Mouse (Mus musculus) gastrocnemius, postnatal 4 days (tissue): ENCODE results near the gene Stk17b. TPM values are rescaled to one million over a fixed set of nuclear protein-coding genes. Genes with fewer than 3 reads are reported as not detected.
A peak's percentile ranks its signal among the peaks of the same experiment; 100 is the strongest.

Source experiments
- DNase-seq, 2 experiments: peaks; one replicate each; pipeline ENCODE4 v3.0.0; 2021 to 2022; ENCODE audit warnings: low spot score in 2 of 2, mixed read lengths in 2 of 2
- long read RNA-seq, 2 experiments: library from polyadenylated mRNA; stranded (forward); transcript quantifications; one replicate each; pipeline ENCODE4 v2.0.0; 2021
- total RNA-seq, 2 experiments: library from RNA; stranded (reverse); gene quantifications; 2 replicates each; pipeline ENCODE4 v1.2.3; 2021

Stk17b gene
- 10 to 100 TPM; 16.8 to 18.5 TPM for total RNA-seq
- long read RNA-seq, experiment 1, partial matches to known transcripts: 4 of 8 reads
- long read RNA-seq, experiment 1, other reads (novel, unspliced or antisense): 0 of 8 reads
- long read RNA-seq, experiment 2, partial matches to known transcripts: 9 of 10 reads
- long read RNA-seq, experiment 2, other reads (novel, unspliced or antisense): 0 of 10 reads

DNA sequence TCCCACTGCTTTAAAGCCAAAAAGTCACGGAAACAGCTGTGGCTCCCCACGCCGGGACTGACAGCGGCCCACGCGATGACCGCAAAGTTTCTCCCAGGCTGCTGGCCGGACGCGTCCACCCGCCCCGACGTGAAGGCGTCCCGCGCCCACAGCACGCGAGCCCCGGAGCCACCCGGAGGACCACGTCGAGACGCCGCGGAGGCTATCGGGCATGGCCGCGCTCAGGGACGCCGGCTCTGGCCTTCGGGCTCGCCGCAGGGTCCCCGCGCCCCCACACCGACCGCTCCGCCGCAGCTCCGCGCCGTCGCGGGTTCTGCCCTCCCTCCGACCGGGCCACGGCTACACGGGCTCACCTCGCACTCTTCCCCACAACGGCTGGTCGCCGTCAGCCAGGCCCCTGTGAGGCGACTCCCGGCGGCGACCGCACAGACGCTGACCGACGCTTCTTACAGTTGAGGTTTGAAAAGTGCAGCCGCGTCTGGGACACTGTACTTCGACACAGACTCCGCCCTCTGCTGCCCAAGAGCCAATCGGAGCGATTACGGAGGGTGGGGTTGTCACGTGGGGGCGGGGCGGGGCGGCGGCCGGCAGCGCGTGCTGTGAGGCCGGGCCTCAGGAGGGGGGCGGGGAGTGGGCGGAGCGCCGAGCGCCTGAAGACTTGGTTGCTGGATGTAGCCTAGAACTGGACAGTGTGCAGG lies at the start of gene Stk17b:
TSS of gene Stk17b (minus strand) at position 504 of the 698 bp plus-strand sequence.
- DNase-seq: peak; percentile 93 to 95

DNA sequence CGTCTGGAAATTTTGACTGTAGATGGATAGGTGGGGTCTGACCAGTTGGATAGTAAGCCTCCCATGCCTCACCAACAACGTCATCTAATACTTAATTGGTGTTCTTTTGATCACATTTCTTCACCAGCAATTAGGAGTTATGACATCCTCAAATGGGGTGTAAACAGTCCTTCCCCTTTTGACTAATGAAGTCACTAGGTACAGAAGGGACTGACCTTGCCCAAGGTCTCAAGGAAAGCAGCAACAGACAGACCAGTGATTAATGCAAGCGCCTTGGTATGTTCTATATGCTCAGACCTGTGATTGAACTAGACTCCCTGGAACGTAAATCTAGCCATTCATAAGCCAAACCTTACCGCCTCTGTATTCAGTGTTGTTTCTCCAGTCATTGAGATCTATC lies 45.3 kb upstream of the Stk17b start:
- no peak for DNase-seq

DNA sequence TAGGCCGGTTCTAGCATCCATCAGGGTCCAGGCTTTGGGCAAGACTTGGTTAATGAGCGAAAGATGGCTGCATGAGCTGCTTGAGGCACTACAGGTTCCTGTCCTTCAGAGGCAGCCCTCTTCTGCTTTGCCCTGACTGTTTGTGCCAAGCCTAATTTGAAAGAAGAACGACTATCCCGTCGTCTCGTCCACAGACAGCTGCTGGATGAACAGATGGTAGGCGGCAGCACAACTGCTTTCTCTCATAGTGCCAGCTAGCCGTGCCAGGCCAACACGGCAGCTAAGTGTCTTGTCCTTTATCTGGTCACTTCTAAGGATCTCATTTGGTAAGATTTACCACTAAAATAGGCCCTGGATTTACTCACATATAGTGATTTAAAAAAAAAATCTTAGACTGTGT lies 44.1 kb upstream of the Stk17b start:
- DNase-seq: peak in 1 of 2 experiments; percentile 26

DNA sequence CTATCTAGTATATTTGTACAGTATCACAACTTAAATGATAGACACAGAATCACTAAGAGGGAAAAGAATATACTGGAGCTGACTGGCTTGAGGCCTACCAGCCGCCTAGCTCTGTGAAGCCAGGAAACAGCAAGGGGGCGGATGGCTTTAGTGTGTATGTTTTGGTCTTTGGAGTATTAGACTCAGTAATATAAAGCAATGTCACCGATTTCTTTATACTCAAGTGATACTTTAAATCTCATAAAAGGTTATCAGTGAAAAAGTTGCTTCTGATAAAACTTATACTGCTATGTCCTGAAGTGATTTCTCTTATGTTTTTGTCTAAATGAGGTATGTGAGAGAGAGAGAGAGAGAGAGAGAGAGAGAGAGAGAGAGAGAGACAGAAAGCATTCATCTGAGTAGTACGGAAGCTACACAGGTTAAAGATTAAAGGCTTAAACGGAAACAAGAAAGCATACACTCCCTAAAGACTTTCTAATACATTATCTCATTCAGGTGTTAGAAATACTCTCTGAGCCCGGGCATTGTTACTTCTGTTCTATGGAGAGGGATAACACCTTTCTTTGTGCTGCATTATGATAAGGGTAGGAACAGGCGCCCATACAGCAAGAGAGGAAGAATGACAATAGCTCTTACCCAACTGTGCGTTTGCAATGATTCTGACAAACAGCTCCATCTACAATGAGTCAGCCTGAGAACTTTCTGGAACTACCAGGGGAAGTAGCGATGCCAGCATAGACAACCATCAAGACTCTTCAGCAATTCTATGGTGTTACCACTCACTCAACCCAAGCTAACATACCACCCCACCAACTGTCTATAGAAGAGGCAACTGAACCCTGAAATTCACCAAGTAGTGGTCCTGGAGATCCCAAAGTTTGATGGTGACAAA lies 39.7 kb upstream of the Stk17b start:
- no peak for DNase-seq

DNA sequence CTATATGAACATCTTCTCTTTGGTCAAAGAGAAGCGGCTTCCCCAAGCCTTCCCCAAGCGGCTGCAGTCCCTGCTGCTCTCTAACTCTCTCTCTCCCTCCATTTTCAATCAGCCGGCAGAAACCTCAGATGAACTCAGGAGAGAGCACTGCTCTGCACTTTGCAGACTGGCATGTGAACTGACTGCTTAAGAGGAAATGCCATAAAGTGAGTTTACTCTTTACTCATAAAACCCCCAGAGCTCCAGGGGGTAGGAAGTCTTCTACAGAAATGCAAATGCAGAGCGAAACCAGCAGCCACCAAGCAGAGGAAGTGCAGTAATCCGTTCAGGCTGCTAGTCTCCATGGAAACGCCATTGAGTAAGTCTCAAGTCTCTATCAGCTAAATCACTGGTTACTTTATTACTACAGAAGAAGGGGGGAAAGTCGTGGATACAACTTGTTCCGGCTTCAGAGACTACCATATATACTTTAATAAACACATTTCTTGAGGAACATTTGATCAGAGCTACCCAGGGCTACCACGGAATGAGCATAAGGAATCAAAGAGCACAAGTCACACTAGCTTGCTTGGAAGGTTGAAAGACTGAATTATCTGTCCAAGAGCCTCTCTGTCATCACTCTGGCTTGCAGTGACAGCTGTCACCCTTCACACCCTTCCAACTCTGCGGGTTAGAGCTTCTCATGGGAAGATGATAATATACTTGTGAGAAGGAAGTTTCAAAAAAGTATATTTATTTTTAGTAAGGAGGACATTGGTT lies 38.8 kb upstream of the Stk17b start:
- DNase-seq: no peak

DNA sequence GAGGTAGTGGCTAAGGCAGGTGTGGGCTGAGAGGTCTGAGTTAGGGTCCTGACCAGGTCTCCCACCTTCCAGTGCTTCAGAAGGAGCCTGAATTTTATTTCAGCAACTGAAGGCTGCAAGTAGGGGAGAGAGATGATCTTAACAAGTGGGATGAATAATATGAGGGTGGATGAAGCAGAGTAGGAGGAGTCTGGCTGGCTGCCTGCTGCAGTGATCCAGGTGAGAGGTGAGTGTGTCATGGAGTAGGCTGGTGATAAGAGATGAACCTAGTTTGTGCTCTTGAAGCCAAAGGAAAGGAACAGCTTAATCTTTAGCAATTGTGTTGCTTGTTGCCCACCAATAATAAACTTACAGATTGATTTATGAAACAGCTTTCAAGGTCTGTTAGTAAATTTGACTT lies 37.0 kb upstream of the Stk17b start:
- DNase-seq: no peak

DNA sequence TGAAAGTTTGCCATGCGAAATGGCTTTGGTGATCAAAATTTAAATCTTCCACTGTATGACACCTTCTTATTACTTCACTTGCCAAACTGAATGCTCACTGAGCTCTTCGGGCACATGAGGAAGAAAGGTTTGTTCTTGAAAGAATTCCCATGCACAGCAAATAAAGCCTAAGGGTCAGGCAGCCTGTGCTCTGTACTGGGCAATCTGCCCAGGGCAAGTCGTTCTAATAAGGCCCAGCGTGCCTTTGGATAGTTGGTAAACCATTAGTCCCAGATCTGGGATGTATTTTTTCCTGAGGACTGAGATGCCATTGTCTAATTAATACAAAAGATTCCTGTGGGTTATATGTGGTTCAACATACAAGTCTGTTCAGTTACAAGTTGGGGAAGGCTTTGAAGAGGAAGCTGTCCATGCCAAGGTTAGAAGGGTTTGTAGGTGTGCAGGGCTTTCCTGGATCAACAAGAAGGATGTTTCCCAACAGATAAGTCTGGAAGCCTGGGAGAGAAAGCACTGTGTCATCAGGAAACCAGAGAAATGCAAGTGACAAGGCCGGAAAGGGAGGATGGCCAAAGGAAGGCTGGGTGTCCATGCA lies 35.1 kb upstream of the Stk17b start:
- no peak for DNase-seq

DNA sequence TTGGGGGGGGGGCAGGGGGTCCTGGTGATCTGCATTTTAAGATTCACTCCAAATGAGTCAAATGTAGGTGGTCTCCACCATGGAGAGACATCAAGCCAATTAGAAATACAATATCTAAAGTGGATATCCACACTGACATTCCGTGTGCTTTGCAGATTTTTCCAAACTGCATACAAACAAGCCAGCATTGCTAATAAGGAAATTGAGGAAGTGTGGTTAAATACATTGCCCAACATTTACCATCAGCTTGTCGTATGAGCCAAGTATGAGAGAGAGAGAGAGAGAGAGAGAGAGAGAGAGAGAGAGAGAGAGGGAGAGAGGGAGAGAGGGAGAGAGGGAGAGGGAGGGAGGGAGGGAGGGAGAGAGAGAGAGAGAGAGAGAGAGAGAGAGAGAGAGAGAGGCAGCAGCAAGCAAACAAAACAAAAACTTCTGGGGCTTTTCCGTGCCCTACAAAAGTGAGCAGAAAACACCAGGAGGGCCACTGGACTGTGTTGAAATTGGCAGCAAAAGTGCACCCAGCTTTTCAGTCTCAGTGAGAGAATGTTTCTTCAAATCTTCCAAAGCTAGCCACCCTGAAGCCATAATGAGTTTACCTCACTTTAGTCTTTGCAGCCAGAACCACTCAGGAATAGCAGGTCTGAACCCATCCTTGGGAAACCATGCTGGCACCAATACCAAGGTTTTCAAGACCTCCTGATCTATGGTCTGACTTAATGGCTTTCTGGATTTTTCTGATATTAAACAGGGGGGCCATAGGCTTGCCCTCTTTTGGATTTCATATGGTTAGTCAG lies 33.2 kb upstream of the Stk17b start:
- no peak for DNase-seq

DNA sequence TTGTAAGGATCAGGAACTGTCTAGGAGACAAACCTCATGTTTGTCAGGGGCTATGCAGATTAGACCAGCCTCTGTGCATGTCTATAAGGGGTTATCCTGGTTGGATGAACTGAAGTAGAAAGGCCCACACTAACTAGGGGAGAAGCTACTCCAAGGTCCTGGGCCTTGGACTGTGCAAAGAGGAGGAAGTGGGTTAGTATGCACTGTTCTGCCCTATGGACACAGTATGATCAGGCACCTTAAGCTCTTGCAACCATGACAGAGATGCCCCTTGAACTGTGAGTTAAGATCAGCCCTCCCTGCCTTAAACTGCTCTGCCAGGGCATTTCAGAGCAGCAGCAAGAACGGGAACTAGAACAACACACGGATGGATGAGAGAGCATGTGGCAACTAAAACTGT lies 31.3 kb upstream of the Stk17b start:
- DNase-seq: no peak

DNA sequence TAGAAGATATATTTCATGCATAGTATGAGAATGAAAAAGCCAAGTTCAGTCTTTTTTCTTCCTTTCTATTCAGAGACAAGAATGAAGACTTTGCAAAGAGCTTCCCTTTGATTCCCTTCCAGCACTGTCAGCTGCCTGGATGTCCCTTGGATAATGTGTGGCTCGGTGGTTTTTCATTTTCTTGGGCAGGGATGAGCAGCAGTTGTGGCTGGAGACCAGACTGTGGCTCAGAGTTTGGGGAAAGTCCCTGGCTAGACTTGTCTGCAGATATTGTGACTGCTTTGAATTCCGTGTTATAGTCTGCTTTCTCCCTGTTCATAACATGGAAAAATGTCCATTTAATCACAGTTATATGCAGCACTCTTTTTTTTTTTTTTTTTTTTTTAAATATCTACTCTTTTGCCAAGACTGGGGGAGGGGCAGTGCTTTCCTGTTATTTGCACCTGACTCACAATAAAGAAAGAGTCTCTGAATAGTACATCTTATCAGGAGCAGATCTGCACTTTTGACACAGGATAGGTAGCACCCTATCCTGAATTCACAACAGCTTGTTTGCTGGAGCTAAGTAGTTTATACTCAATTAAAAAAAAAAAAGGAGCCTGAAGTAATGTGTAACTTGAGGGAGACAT lies 29.2 kb upstream of the Stk17b start:
- no peak for DNase-seq

DNA sequence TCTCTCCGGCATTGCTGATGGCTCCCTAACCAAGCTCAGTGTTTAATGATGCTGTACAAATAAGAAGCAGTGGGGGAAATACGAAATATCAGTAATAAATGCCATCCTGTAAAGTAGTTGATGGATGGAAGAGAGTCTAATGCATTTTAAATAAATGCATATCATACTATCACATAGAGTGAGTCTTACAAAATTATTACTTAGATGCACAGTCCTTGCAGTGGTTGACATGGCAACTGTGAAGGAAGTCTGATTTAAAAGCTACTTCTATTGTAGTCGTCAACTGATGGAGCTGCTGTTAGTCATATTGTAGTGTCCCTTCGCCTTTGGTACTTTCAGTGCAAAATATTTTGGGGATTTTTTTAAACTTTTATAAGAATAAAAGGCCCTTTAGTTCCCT lies 26.9 kb upstream of the Stk17b start:
- no peak for DNase-seq

DNA sequence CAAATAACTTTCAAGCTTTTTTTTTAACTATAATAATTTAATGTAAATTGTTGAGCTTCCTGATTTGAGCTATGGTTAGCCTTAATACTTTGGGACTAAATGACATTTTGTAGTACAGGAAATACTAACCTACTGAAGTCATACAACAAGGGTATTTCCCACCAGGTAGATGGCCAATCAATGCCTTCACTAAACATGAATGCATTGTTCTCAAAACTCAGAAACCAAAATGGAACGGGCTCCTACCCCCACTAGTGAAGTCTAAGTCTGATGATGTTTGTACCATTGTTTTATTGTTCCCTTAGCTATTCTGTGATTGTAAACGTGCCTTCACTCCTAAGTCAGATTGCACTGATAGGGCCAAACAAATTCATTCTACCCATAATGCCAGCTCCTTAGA lies 23.2 kb upstream of the Stk17b start:
- DNase-seq: no peak

DNA sequence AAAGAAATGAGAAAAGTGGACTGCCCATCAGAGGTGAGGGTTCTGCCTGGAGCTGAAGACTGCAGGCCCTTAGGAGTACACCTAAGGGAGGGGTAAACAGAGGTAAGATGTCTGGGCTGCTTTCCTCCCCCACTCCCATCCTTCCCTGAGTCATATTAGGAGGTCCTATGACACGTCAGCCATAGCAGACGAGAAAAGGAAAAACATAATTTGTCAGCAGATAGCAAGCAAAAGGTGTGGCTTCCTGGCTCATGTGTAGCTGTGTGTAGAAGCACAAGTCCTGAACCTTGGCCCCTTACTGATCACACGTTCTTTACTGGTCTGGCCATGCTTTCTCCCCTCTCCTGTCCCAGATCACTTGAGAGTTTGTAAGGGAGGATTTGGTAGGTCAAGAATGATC lies 12.8 kb upstream of the Stk17b start:
- DNase-seq: no peak

DNA sequence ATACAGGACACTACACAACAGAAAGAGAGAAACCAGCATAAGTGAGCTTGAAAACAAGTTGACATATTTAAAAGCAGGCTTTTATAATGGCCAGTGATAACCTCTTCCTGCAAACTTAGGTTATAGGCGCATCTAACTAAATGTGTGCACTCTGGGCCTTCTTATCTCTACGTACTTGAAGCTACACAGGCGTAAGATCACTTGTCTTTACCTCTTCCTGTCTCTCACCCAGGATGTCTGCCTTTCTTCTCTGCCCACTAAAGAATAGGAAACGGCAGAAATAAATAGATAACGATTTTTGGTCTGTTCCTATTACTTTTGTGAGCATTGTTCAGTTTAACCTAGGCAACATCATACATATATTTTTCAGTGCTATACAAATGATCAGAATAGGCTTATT lies 12.1 kb upstream of the Stk17b start:
- DNase-seq: no peak

DNA sequence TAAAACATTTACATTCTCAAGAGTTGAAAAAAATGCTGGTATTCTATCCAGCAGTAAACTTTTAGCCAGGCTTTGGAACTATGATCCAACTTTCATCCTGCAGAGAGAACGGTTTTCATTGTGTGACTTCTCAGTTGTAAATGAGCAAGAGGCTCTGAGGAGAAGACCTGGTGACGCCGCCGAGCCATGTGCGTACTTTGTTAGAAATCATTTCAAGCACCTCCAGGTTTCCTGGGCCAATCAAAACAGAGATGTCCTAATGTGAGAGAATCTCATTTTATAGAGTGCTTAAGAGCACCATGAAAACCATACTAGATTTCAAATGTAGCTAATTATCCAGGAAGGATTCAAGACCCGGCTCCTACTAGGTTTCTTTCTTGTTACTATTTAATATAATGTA lies 11.2 kb upstream of the Stk17b start:
- DNase-seq: no peak

DNA sequence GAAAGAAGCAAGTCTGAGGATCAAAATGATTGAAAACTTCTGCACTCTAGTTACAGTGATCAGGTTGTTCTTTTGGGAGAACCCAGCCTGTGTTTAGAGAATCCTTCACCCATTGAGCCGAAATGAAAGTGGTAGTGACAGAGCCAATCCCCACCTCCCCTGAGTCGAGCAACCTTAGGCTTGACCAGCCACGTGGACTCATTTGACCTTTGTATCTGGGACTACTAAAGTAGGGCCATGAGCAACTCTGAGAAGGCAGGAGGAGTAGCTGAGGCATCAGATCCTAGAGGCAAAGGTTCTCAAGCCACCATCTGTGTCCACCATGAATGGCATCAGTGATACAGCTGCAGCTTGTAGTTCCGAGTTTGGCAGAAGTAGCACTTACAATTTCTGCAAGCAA lies 10.6 kb upstream of the Stk17b start:
- DNase-seq: no peak

DNA sequence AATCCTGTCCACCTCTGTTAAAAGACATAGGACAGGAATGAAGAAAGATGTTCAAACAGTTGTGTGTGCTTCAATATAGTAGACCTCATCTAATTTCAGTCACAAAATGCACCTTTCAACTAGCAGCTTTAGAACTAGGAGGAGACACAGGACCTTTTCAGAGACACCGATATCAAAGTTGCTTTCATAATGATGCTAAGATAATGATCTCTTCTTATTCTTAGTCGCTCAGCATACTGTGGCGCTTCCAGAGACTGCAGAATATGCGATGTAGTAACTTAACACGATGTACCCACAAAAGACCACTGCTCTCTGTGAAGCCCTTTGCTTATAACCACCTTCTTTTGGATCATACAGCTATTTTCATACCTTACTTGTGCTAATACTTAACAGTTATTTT lies 10.1 kb upstream of the Stk17b start:
- DNase-seq: no peak

DNA sequence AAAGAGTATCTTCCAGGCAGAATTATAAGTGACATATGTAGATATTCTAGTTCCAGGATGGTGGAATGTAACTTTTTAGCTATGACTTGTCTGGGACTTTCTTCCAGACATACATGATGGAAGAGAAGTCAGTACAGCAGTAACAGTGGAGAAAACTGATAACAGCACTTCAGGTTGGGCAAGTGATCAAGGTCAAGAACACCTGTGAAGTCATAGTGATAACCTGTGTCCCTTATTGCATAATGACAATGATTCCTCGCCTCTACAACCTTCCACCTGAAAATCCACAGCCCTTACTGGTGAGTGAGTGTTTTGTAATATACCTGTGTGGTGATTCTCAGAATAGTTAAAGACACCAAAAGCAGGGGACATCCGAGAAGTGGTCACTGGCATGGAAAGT lies 9.3 kb upstream of the Stk17b start:
- no peak for DNase-seq

DNA sequence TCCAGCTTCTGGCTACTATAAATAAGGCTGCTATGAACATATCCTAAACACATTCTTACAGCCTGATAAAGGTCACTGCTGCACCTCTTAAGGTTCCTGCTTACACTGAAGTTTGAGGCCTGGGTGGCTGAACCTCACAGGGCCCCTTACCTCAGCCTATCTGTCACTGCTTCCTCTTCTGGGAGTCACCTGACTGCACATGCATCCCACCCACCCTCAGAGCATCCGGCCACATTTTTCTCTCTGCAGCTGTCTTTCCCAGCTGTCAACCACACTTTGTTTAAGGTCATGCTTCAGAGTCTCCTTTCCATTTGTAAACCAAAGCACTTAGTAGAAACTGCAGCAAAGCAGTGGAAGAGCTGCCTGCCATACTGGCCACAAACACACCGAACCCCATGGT lies 6.3 kb upstream of the Stk17b start:
- no peak for DNase-seq

DNA sequence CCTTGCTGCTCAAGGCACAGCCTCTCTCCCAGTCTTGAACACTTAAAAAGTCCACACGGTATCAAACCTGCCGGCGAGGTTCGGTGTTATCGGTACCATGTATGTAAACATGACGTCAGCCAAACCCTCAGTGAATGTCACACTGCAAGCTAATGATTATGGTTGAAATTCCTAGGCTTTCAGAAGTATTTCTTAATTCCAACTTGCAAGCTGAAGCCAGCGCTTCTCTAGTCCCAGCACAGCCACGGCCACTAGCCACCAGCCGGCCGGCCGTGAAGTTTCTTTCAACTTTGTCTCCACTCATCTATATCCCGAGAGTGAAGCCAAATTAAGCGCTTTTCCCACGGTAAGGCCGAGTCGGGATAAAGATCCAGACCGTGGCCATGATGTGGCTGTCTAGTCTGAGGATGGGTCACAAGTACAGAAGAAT lies 718 bp downstream of the Stk17b start:
- no peak for DNase-seq
